Mouse (Mus musculus) heart, adult 2 months (tissue): Measurements from ENCODE around the gene Gdf5.
"Not testable (repeated sequence)": the region's sequence is repeated elsewhere in the genome, so short reads cannot be mapped to it uniquely, and the experiment has no call there.

Experiments
- EP300 ChIP-seq: fragments of 200-500 bp; IDR thresholded peaks from 2 replicates; pipeline ENCODE4 v1.6.1; 2011; ENCODE audit warnings: low read depth, low read length, control low read depth; ENCODE audit not compliant: insufficient read depth
- POLR2A ChIP-seq: fragments of 200-500 bp; IDR thresholded peaks from 2 replicates; pipeline ENCODE4 v1.6.1; 2011; ENCODE audit warnings: mild to moderate bottlenecking, low read depth, low read length, control low read depth; ENCODE audit not compliant: insufficient read depth

- TF ChIP-seq POLR2A, EP300: not testable (repeated sequence)
Measured at GRCm38 (mm10) chr2:155925213-155925612, 20.0 kb downstream of the Gdf5 start.
